Mouse (Mus musculus): ENCODE measurements around the gene Gm10272.
"Not testable (repeated sequence)": the region's sequence is repeated elsewhere in the genome, so short reads cannot be mapped to it uniquely, and the experiment has no call there.

Gm10272 gene

DNA sequence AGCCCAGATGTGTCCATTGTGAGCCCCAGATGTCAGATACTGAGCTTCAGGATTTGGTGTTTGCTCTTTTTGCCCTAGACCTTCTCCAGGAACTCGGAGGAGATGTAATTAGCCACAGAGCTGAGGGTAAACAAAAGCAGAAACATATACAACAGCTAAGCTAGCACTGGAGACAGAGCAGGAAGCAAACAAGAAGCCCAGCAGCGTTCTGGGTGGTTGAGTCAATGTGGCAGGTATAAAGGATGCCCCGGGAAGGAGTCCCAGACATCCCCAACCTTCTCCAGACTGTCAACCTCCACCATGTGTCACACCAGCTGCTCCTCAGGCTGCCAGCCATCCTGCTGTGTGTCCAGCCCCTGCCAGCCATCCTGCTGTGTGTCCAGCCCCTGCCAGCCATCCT lies 19.8 kb downstream of the Gm10272 start, which contains the start of gene Gm10100:
Gene Gm10100, plus strand, starts transcription at position 301 of the 400 bp plus-strand sequence.
- no peak for DNase-seq (ENCODE audit: inconsistent age in 2 of 2, low spot score in 1 of 2)

DNA sequence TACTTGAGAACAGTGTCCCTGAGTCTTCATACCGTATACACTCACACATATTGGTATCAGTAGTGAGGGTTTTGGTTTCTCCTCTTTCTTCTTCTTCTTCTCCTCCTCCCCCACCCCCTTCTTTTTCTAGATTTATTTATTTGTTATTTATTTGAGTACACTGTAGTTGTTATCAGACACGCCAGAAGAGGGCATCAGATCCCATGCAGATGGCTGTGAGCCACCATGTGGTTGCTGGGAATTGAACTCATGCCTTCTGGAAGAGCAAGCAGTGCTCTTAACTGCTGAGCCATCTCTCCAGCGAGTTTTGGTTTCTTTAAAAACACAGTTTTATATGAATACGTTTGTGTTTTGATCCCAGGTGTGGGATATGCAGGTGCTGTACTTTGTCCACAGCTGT lies 21.9 kb downstream of the Gm10272 start:
- peak in 1 of 2 experiments; percentile 41 for DNase-seq (ENCODE audit: inconsistent age in 2 of 2, low spot score in 1 of 2)

DNA sequence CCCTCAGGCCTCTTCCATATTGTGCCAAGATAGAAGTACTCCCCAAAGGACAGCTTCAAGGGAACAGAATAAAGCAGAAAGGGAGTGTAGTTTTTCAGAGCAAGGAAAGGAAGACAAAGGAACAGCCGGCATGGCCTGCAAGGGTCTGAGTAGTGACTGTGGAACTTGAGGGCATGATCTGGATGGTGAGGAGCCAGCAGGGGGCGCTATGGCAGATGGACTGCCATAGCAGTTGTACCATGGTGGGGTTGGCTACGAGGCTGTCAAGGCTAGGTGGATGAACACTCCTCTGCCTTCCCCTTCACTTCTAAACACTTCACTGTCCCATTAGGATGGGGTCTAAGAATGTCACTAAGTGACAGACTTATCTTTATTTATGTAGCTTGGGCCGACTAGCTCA lies 22.8 kb downstream of the Gm10272 start:
- DNase-seq (ENCODE audit: inconsistent age in 2 of 2, low spot score in 1 of 2) = peak; percentile 13 to 46

DNA sequence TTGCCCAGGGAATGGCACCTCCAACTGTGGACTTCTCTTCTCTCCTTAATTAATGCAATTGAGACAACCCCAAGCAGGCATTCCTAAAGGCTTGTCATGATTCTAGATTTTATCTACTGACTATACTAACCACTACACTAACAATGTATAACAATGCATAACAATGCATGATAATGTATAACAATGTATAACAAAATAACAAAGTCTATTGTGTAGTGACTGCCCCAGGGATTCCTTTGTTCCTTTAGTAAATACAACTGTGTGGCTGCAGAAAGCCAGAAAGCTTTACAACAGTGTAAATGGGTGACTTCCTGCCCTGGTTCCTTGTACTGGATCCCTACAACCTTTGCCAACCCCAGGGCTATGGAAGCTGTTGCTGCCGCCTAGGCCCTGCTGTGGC lies 29.5 kb downstream of the Gm10272 start:
- DNase-seq (ENCODE audit: inconsistent age in 2 of 2, low spot score in 1 of 2) = no peak

DNA sequence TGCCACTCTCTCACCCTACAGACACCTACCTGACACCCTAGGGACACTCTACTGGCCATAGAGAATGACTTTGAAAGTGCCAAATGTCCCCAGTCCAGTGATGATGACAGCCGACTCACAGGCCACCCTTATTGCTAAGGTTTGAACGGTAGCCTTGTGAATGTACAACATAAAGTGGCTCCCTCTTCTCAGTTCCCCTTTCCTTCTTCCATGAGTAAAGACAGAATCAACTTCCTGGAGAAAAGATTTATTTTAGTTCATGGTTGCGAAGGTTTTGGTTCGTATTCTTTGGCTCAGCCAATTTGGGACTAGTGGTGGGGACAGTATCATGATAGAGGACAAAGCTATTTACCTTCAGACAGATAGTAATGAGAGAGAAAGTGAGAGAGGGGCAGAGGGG lies 32.5 kb downstream of the Gm10272 start:
- no peak for DNase-seq (ENCODE audit: inconsistent age in 2 of 2, low spot score in 1 of 2)

DNA sequence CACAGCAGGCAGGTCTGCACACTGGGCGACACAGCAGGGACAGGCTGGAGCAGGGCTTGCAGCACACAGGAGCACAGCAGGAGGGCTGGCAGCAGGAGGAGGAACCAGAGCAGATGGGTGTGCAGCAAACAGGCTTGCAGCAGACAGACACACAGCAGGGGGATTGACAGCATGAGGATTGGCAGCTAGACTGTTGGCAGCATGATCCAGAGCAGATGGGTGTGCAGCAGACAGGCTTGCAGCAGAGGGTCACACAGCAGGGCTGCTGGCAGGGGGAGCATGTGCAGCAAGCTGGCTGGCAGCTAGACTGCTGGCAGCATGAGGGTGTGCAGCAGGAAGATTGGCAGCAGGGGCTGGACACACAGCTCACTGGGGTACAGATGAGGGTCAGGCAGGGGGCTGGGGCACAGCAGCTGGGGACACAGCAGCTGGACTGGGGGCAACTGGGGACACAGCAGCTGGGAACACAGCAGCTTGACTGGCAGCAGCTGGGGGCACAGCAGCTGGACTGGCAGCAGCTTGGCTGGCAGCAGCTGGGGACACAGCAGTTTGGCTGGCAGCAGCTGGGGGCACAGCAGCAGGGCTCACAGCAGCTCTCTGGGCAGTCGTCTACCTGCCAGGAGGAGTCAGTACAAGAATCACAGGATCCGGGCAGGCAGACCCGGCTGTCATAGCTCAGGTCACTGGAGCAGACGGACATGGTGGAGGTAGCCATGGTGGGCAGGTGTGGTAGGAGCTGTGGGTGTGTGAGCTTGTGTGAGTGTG lies 35.7 kb downstream of the Gm10272 start, which contains the start of gene Gm18596:
Gene Gm18596, minus strand, starts transcription at position 715 of the 765 bp plus-strand sequence.
- not testable (repeated sequence) for DNase-seq (ENCODE audit: inconsistent age in 2 of 2, low spot score in 1 of 2)

DNA sequence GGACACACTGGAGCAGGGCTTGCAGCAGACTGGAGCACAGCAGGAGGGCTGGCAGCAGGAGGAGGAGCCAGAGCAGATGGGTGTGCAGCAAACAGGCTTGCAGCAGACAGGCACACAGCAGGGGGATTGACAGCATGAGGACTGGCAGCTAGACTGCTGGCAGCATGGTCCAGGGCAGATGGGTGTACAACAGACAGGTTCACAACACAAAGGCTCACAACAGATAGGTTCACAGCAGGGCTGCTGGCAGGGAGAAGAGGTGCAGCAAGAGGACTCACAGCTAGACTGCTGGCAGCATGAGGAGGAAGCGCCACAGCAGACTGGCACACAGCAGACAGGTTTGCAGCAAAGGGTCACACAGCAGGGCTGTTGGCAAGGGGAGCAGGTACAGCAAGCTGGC lies 44.3 kb downstream of the Gm10272 start:
- not testable (repeated sequence) for DNase-seq (ENCODE audit: inconsistent age in 2 of 2, low spot score in 1 of 2)

DNA sequence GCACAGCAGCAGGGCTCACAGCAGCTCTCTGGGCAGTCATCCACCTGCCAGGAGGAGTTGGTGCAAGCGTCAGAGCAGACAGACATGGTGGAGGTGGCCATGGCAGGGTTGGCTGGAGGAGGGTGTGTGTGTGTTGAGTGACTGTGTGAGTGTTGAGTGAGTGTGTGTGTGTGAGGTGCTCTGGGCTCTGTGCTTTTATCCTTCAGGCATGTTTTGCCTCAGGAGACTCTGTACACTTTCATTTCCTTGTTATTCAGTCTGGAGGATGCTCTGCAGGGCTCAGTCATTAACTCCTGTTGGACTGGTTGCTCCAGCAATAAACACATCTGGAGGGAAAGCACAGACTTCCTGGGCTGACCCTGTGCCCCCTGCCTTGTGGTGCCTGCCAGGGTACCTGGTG lies 44.8 kb downstream of the Gm10272 start, which contains the start of gene Gm9736:
Gene Gm9736, minus strand, starts transcription at position 101 of the 400 bp plus-strand sequence.
- DNase-seq (ENCODE audit: inconsistent age in 2 of 2, low spot score in 1 of 2) = not testable (repeated sequence)

DNA sequence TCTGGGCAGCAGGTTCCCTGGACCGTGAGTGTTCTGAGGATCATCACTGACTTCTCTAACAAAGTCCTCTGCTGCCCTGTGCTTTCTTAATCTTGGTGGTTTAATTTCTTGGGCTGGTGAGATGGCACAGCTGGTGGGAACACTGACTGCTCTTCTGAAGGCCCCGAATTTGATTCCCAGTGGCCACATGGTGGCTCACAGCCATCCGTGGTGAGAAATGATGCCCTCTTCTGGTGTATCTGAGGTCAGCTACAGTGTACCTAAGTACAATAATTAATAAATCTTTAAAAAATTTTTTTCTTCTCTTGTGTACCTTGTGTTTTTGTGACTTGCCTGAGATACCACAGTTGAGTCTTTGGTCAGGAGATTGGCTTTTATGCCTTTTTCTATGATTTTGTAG lies 45.9 kb downstream of the Gm10272 start:
- DNase-seq (ENCODE audit: inconsistent age in 2 of 2, low spot score in 1 of 2) = not testable (repeated sequence)

DNA sequence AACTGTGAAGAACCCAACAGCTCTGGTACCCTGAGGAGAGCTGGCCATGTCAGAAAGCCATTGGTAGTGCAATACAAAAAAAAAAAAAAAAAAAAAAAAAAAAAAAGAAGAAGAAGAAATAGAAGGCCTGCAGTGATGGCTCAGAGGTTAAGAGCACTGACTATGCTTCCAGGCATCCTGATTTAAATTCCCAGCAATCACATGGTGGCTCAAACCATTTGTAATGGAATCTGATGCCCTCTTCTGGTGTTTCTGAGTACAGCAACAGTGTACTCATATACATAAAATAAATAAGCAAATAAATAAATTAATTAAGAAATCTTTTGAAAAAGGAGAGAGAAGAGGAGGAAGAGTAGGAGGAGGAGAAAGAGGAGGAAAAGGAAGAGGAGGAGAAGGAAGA lies 47.0 kb downstream of the Gm10272 start:
- no peak for DNase-seq (ENCODE audit: inconsistent age in 2 of 2, low spot score in 1 of 2)

All from adrenal gland, adult (tissue).